Mouse (Mus musculus): ENCODE measurements around the gene Brd3os.

Brd3os gene

DNA sequence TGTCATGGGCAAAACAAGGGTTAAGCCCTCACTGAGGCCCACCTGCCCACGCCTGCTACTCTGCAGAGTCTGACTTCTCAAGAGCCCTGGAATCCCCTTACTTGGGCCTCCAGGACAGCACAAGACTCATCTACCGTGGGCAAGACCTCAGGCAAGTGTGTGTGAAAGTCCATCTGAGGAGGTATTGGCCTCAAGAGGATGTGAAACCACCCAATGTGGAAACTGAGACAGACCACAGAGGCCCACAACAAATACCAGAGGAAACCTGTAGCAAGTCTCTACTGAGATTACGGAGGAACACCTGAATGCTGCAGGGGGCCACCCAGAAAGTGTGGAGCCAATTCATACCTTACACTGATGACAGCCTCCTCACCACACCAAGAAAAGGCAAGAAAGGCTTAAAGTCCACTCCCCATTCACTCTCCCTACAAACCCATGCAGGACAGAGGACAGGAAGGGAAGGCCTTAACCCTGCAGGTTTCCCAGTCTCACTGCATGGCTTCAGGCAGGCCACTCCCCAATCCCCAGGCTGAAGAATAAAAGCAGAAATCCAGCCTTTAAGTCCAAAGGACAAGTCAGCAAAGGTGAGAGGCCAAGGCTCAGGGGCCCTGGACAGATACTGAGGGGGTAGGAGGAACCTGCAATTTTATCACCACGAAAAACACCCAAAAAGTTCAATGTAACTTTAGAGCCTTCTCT is 27.3 kb downstream of the Brd3os start:
- DNase-seq: no peak

- DNase-seq: no peak
Measured at GRCm38 (mm10) chr2:27469991-27470355, 27.8 kb downstream of the Brd3os start.

GRCm38 (mm10) chr2:27470535-27470934 is 28.4 kb downstream of the Brd3os start:
- no peak for DNase-seq

DNA sequence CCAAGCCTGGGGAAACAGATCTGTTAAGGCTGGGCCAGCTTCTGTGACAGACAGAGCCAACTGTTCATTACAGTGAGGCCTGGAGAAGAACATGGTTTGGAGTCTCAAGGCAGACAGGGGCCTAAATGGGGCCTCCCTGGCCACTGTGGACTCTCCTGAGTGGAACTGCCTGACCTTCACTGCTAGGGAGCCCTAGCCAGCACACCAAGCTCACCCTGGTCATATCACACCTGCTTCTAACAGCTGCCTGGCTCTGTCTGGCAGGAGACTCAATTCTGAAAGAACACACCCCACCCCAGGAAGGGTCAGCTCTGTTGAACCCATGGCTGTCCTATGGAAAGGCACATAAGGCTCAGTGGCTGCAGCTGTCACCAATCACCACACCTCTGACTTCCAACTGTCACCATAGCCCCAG is 29.1 kb downstream of the Brd3os start:
- DNase-seq: no peak

DNA sequence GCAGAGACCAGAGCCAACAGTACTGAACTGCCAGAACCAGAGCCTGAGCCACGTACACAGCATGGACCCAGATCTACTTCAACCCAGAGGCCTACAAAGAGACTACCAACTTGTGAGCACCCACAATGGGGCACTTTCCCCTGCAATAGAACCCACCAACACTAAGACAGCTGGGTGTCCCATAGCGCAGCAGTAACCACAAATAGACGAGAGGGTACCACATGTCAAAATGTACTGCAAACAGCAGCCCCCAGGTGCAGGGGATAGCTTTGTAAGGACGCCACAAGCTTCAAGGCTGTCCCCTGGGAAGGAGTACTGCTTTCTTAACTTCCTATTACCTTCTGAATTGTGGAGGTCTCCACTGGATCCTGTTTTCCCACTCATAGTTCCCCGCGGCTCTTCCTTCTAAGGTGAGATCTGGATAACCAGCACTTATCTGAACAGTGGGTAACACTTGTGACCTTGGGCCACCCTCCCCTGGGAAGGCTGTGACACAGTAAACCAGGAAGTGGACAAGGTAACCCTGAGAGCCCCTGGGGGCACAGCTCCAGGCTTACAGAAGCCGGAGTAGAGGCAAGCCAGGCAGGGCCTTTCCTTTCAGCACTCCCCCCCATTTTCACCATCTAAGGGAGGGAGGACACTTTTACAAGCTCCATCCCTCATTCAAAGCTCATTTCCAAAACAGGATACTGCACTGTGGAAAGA is 31.1 kb downstream of the Brd3os start:
- peak in 1 of 2 experiments; percentile 26 for DNase-seq

DNA sequence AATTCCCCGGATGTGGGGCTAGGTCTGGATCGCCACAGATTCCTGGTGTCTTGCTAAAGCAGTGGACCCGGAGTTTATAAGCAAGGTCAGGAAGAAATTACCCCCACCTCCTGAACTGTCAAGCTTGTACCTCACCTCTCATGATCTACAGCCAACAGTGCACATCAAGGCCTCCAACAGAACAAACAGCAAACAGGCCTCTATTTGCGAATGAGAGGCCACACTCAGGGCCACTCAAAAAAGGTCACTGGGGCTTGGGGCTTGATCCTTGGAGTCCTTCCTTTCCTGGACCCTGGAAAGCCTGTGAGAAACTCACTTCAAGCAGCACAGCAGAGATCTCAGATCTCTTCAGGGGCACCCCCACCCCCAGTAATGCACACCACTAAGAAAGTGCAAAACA is 31.8 kb downstream of the Brd3os start:
- DNase-seq: no peak

DNA sequence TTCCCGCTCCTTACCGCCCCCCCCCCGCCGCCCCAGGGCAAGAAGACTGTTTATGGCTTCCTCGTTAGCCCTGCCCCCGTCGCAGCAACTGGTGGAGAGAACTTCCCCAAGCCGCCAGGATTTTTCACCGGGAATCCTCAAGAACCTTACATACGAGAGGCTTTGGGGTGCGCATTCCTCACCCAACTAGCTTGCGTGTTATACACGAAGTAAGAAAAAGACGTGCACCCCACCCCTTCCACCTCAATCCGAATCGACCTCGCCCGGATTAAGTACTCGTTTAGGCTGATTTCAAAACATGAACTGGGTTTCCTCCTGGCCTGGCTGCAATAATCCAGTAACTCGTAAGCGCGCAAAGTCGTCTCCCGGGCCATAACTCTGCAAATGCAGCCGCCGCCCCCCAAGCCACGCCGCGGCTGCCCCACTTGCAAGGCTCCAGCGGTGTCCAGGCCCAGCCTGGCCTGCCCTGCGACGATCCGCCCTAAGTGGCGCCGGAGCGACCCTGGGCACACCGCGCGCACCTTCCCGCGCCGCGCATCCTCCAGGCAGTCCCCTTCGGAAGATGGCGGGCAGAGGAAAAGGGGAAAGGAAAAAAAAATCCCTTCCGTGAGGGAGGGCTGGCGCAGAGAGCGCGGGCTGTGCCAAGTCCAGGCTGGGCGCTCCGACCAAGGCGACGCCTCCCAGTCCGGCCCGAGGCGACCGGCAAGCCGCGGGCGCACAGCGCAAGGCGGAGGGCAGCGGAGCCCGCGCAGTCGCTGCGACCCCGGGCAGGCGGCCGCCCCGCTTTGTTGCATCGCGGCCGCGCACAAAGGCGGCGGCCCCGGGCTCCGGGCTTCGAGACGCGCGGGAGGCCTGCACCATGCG is 32.7 kb downstream of the Brd3os start:
- DNase-seq: peak; percentile 21 to 28

GRCm38 (mm10) chr2:27475495-27476302 is 33.6 kb downstream of the Brd3os start:
- peak; percentile 84 to 86 for DNase-seq

- no peak for DNase-seq
Measured at GRCm38 (mm10) chr2:27476303-27477192, 34.4 kb downstream of the Brd3os start.

- no peak for DNase-seq
Measured at GRCm38 (mm10) chr2:27479821-27480220, 37.7 kb downstream of the Brd3os start.

- no peak for DNase-seq
Measured at GRCm38 (mm10) chr2:27480367-27480766, 38.2 kb downstream of the Brd3os start.

GRCm38 (mm10) chr2:27482265-27482861 is 40.2 kb downstream of the Brd3os start:
- DNase-seq: no peak

- no peak for DNase-seq
Measured at GRCm38 (mm10) chr2:27486725-27487124, 44.6 kb downstream of the Brd3os start.

DNA sequence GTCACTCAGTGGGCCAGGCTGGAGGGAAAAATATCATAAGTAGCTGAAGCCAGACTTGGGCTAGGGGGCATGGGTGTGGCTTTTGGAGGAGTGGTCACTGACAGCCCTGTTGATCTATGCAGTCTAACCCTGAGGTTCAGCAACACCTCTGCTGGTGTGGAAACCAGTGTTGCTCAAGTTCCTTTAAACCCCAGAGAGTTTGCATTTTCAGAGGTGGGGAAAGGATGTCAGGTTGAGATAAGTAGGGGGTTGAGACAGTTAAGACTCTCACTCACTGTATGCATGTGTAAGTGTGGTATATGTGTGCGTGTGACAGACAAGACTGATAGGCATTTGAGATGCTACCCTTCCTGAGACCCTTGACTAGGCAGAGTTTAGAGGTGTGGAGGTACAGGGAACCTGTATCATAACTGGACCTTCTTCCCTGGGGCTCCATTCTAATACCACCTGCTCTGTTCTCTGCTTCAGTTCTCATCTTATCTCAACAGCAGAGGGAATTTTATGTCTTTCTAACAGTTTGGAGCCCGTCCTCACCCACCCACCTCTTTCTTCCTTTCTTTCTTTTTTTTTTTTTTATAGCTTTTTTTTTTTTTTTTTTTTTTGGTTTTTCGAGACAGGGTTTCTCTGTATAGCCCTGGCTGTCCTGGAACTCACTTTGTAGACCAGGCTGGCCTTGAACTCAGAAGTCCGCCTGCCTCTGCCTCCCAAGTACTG is 45.4 kb downstream of the Brd3os start:
- DNase-seq: no peak

GRCm38 (mm10) chr2:27488362-27488761 is 46.2 kb downstream of the Brd3os start:
- no peak for DNase-seq

DNA sequence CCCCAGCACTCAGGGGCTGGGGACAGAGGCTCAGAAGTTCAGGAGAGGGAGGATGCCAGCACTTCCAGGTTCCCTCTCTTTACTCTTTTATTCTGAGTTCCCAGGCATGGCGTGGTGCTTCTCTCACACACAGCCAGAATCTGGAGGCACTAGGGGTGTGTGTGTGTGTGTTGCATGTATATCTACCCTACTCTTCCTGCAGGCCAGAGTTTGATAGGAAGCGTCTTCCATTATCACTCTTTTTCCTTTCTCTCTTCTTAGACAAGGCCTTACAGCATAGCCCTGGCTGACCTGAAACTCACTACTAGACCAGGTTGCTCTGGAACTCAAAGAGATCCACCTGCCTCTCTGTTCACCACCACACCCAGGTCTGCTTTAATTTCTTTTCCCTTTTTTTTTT is 48.8 kb downstream of the Brd3os start:
- no peak for DNase-seq

All from thymus, adult 18-20 months (tissue).